Mouse (Mus musculus): ENCODE measurements around the gene Npc2.

The Npc2 gene

GRCm38 (mm10) chr12:84718462-84719244 lies 54.3 kb downstream of the Npc2 start:
- no peak for DNase-seq

- no peak for DNase-seq
These were observed 58.4 kb downstream of the Npc2 start for GRCm38 (mm10) chr12:84714578-84714977.

- DNase-seq, result no peak
These were observed 63.0 kb downstream of the Npc2 start for GRCm38 (mm10) chr12:84709842-84710439.

GRCm38 (mm10) chr12:84707804-84708203 lies 65.1 kb downstream of the Npc2 start:
- no peak for DNase-seq

GRCm38 (mm10) chr12:84706886-84707285 lies 66.1 kb downstream of the Npc2 start:
- DNase-seq, result no peak
